Mouse (Mus musculus): ENCODE results near the gene Usp17la. TPM values are rescaled to one million over a fixed set of nuclear protein-coding genes. Genes with fewer than 3 reads are reported as not detected.

Gene Usp17la
- not detected in 2 replicates for polyA plus RNA-seq (2012; ENCODE audit: low replicate concordance)

DNA sequence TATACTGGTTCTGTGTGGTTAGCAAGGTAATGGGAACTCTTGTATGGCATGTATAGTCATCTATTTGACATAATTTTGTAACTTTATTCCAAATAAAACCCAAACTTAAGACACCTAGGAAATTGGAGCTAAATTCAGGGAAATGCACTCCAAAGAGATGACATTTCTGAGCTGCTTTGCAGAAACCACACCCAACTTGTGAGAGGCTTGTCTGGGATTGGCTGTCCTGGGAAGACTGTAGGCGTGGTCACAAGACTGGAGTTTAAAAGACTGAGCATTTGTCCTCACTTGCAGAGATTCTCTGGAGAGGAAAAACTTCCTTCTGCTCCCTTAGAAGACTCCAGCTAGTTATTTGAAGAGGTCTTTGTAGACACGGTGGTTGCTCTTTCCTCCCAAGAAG, at the start of gene Usp17la:
Usp17la (plus strand) TSS at position 301 of the 400 bp plus-strand sequence.

DNA sequence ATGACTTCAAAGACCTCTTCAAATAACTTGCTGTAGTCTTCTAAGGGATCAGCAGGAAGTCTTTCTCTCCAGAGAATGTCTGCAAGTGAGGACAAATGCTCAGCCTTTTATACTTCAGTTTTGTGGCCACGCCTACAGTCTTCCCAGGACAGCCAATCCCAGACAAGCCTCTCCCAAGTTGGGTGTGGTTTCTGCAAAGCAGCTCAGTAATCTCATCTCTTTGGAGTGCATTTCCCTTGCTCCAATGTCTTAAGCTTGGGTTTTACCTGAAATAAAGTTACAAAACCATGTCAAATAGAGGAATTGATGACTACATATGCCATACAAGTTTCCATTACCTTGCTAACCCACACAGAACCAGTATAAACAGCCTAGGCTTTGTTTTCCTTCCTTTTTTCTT, 14.3 kb upstream of the Usp17la start, which contains the start of gene Usp17lb:
Usp17lb (minus strand) TSS at position 101 of the 400 bp plus-strand sequence.

DNA sequence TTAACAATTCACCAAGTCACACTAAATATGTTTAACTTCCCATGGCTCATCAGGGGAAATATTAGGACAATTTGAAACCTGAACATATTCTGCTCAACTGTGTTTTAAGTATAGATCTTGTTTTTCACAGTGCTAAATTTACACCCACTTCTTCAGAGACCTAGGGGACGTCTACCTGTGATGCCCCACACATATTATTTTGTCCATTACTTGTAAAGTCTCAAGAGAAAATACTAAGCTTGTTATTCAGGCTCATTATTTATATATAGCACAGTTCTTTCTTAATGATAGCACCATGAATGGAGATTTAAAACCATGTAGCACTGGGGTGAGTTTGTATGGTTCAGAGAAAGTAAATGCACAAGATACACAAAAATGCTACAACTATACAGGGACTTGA, 20.9 kb downstream of the Usp17la start, which contains the start of gene Olfr665:
Olfr665 (plus strand) TSS at position 301 of the 400 bp plus-strand sequence.

DNA sequence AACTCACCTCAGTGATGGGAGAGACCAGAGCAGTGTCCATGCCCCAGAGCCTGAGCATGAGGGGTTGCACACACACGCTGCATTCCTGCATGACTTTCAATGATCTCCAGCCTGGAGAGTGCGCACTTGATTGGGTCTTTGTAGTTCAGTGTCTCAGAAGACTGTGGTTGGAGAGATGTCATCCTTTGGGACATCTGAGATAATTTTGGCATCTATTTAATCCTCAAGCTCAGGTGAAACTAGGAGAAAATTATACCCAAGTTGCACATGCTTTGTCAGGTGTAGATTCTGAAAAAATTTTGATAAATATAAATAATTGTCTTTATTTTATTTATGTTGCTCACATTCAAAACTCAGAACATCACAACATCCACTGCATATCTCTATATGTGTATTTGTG, 39.0 kb downstream of the Usp17la start, which contains the start of gene Olfr666:
Olfr666 (minus strand) TSS at position 101 of the 400 bp plus-strand sequence.

Other genes starting within 250 kb of the Usp17la start
- gene Olfr656, start 243.1 kb upstream of the Usp17la start, polyA plus RNA-seq (2012; ENCODE audit: low replicate concordance) = not detected in 2 replicates
- 0.09 TPM in 1 of 2 replicates, not detected in the other for gene Olfr657, start 232.2 kb upstream of the Usp17la start, polyA plus RNA-seq (2012; ENCODE audit: low replicate concordance)
- gene Olfr658, start 209.7 kb upstream of the Usp17la start, polyA plus RNA-seq (2012; ENCODE audit: low replicate concordance) = not detected in 2 replicates
- not detected in 2 replicates for gene Olfr659, start 190.3 kb upstream of the Usp17la start, polyA plus RNA-seq (2012; ENCODE audit: low replicate concordance)
- not detected in 2 replicates for gene Olfr661, start 170.5 kb upstream of the Usp17la start, polyA plus RNA-seq (2012; ENCODE audit: low replicate concordance)
- not detected in 2 replicates for gene Usp17le, start 79.5 kb upstream of the Usp17la start, polyA plus RNA-seq (2012; ENCODE audit: low replicate concordance)
- gene Usp17lb, start 14.4 kb upstream of the Usp17la start, polyA plus RNA-seq (2012; ENCODE audit: low replicate concordance) = not detected in 2 replicates
- gene Olfr665, start 21.0 kb downstream of the Usp17la start, polyA plus RNA-seq (2012; ENCODE audit: low replicate concordance) = not detected in 2 replicates
- not detected in 2 replicates for gene Olfr666, start 38.9 kb downstream of the Usp17la start, polyA plus RNA-seq (2012; ENCODE audit: low replicate concordance)
- gene Olfr667, start 64.5 kb downstream of the Usp17la start, polyA plus RNA-seq (2012; ENCODE audit: low replicate concordance) = 0.19 TPM in 1 of 2 replicates, not detected in the other
- gene Olfr668, start 71.0 kb downstream of the Usp17la start, polyA plus RNA-seq (2012; ENCODE audit: low replicate concordance) = not detected in 2 replicates
- gene Olfr669, start 77.2 kb downstream of the Usp17la start, polyA plus RNA-seq (2012; ENCODE audit: low replicate concordance) = not detected in 2 replicates
- gene Olfr670, start 105.6 kb downstream of the Usp17la start, polyA plus RNA-seq (2012; ENCODE audit: low replicate concordance) = not detected in 2 replicates
- 0.12 TPM in 1 of 2 replicates, not detected in the other for gene Olfr671, start 122.1 kb downstream of the Usp17la start, polyA plus RNA-seq (2012; ENCODE audit: low replicate concordance)
- gene Olfr672, start 145.0 kb downstream of the Usp17la start, polyA plus RNA-seq (2012; ENCODE audit: low replicate concordance) = not detected in 2 replicates
- gene Olfr675, start 171.5 kb downstream of the Usp17la start, polyA plus RNA-seq (2012; ENCODE audit: low replicate concordance) = not detected in 2 replicates
- gene Olfr676, start 175.7 kb downstream of the Usp17la start, polyA plus RNA-seq (2012; ENCODE audit: low replicate concordance) = not detected in 2 replicates
- gene Olfr677, start 194.4 kb downstream of the Usp17la start, polyA plus RNA-seq (2012; ENCODE audit: low replicate concordance) = not detected in 2 replicates
- not detected in 2 replicates for gene Olfr678, start 207.5 kb downstream of the Usp17la start, polyA plus RNA-seq (2012; ENCODE audit: low replicate concordance)
- not detected in 2 replicates for gene Olfr679, start 224.2 kb downstream of the Usp17la start, polyA plus RNA-seq (2012; ENCODE audit: low replicate concordance)
- gene Olfr680-ps1, start 235.8 kb downstream of the Usp17la start, polyA plus RNA-seq (2012; ENCODE audit: low replicate concordance) = not detected in 2 replicates

All from leukemia stem cell, adult 10-12 weeks (primary cell).